Mouse (Mus musculus): ENCODE measurements around the gene Fbxw11.
"Not testable (repeated sequence)": the region's sequence is repeated elsewhere in the genome, so short reads cannot be mapped to it uniquely, and the experiment has no call there.

Fbxw11 gene

GRCm38 (mm10) chr11:32642249-32642876 is at the start of gene Fbxw11:
Gene Fbxw11, plus strand, starts transcription at chr11:32642724.
- DNase-seq (ENCODE audit: low spot score in 2 of 2) = peak; percentile 94 to 97

- DNase-seq (ENCODE audit: low spot score in 2 of 2) = no peak
Observed at GRCm38 (mm10) chr11:32593081-32593480, 49.4 kb upstream of the Fbxw11 start.

- no peak for DNase-seq (ENCODE audit: low spot score in 2 of 2)
Observed at GRCm38 (mm10) chr11:32594122-32594521, 48.4 kb upstream of the Fbxw11 start.

- DNase-seq (ENCODE audit: low spot score in 2 of 2) = no peak
Observed at GRCm38 (mm10) chr11:32600371-32600770, 42.2 kb upstream of the Fbxw11 start.

DNA sequence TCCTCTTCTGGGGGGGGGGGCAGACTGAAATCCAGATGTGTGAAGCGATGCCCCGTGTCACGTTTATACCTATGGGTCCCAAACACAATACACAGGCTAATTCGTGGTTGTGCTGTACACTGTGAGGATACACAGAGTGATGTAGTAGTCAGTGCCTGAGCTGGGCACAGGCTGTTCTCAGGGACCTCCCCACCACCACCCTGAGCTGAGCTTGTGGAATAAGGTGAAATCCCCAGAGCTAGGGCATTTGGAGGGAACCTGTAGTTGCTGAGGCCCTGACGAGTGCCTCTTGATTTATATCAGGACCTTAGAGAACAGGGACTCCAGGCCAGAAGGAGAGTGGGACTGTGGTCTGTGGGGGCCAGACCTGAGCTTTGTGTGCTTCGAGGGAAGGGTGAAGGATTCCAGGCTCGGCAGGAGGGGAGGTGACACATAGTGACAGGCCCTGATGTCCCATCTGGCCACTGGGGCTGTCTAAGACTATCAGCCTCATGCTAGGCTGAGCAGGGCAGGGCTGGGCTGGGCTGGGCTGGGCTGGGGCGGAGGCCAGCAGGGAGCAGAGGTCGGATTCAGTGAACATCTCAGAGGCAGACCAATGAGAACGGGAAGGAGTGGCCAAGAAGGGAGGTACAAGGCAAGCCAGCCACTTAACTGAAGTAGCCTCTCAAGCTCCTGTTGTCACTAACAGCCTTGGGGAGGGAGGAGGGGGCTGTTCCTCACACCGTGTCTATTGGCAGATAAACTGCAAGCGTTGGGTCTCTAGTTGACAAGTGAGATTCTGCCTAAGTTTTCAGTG is 40.8 kb upstream of the Fbxw11 start:
- no peak for DNase-seq (ENCODE audit: low spot score in 2 of 2)

DNA sequence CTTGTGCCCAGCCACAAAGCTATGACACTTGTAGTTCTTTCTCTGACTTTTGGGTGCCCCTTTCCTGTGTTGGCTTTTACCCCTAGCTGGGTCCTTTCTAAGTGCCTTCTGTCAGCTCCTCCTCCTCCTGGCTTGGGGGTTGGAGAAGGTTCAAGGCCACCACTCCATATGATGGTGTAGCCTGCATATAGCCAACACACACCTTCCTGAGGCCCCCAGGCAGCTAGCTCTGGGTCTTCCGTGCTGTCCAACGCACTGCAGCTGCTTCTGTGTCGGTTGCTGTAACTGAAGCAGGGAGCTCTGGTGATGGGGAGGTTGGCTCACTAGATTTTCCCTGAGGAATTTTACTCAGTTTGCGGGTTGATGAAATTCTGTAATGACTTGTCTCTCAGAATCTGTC is 37.9 kb upstream of the Fbxw11 start:
- no peak for DNase-seq (ENCODE audit: low spot score in 2 of 2)

DNA sequence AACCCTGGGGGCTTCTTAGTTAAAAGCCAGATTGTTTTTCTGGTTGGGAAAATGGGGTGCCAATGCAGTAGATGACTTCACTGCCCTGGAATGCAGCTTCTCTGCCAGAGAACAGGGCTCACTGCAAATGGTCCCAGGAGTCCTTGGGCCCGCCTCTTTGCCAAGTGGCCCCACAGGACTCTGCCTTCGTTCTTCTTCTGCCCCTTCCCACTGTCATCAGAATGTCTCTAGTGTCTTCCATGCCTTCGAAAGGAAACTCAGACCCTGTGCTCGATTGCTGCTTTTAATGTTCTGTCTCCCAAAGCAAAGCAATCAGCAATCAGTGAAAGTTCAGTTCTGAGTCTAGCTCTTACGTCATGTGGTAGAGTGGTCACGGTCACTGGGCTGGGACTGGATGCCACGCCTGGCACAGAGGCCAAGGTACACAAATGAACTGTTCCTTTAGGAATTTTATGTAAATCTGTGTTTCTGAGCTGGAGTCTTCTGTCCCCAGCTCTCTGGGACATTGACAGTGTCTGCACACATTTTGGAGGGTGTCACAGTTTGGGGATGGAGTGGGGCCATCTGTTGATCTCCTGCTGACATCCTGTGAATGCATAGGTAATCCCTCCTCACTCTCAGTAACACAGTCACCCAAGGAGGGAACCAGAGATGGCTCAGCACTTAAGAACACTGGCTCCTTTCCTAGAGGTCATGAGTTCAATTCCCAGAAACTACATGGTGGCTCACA is 37.2 kb upstream of the Fbxw11 start:
- no peak for DNase-seq (ENCODE audit: low spot score in 2 of 2)

- DNase-seq (ENCODE audit: low spot score in 2 of 2) = no peak
Observed at GRCm38 (mm10) chr11:32605907-32606306, 36.6 kb upstream of the Fbxw11 start.

GRCm38 (mm10) chr11:32607319-32607718 is 35.2 kb upstream of the Fbxw11 start:
- DNase-seq (ENCODE audit: low spot score in 2 of 2) = no peak

GRCm38 (mm10) chr11:32610616-32611015 is 31.9 kb upstream of the Fbxw11 start:
- DNase-seq (ENCODE audit: low spot score in 2 of 2) = no peak

DNA sequence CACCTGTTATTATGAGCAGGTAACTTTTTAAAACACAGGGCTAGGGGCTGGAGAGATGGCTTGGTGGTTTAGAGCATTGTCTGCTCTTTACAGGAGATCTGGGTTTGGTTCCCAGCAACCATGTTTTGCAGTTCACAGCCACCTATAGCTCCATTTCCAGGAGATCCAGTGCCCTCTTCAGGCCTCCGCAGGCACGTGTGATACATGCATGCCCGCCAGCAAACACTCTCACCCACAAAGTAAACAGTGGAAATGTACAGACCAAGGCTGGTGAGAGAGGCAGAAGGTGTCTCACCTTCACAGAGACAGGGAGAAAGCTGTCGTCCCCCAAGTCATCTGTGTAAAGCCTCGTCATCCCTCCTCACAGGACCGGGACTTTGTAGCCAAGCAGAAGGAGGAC is 30.2 kb upstream of the Fbxw11 start:
- no peak for DNase-seq (ENCODE audit: low spot score in 2 of 2)

DNA sequence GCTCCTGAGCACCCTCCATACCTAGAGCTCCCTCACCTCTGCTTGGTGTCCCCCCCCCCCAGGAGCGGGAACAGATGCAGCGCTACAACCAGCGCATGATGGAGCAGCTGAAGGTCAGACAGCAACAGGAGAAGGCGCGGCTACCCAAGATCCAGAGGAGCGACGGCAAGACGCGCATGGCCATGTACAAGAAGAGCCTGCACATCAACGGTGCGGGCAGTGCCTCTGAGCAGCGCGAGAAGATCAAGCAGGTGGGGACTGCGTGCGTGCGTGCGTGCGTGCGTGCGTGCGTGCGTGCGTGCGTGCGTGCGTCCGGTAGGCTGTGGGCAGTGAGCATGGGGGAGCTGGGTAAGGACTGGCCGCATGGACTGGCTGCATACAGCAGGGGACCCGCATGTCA is 28.1 kb upstream of the Fbxw11 start:
- DNase-seq (ENCODE audit: low spot score in 2 of 2) = no peak

GRCm38 (mm10) chr11:32615561-32615960 is 27.0 kb upstream of the Fbxw11 start:
- no peak for DNase-seq (ENCODE audit: low spot score in 2 of 2)

GRCm38 (mm10) chr11:32616091-32616490 is 26.4 kb upstream of the Fbxw11 start:
- no peak for DNase-seq (ENCODE audit: low spot score in 2 of 2)

GRCm38 (mm10) chr11:32618036-32618435 is 24.5 kb upstream of the Fbxw11 start:
- DNase-seq (ENCODE audit: low spot score in 2 of 2) = no peak

GRCm38 (mm10) chr11:32618641-32619040 is 23.9 kb upstream of the Fbxw11 start:
- DNase-seq (ENCODE audit: low spot score in 2 of 2) = not testable (repeated sequence)

- DNase-seq (ENCODE audit: low spot score in 2 of 2) = peak in 1 of 2 experiments; percentile 16
Observed at GRCm38 (mm10) chr11:32619257-32619816, 23.2 kb upstream of the Fbxw11 start.

GRCm38 (mm10) chr11:32619866-32620456 is 22.6 kb upstream of the Fbxw11 start:
- no peak for DNase-seq (ENCODE audit: low spot score in 2 of 2)

GRCm38 (mm10) chr11:32621831-32622478 is 20.6 kb upstream of the Fbxw11 start:
- DNase-seq (ENCODE audit: low spot score in 2 of 2) = no peak

DNA sequence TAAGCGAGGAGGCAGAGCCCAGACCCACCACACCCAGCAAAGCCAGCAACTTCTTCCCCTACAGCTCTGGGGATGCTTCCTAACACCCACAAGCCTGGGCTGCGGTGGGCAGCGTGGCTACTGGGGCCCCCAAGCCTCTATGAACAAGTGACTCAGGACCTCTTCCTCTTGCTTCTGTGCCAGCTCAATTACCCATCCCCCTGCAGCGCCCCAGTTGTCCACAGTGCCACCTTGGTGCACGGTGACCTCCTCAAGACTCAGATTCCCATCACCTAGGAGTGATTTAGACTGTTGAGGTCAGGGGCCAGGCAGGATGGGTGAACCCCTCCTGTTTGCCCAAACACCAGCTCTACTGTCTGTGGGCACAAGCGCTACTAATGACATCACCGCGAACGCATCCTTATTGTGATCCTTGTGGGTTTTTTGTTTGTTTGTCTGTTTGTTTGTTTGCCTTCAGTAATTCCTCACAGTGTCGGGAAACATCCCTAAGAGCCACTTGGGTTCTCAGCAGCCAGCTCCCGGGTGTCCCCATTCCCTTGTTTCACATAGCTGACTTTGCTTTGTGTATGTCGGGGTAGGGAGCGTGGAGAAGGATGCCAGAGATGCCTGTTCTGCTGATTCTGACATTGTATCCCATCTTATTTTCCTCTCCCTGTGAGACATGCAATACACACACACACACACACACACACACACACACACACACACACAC is 19.9 kb upstream of the Fbxw11 start:
- DNase-seq (ENCODE audit: low spot score in 2 of 2) = no peak

GRCm38 (mm10) chr11:32623236-32623635 is 19.3 kb upstream of the Fbxw11 start:
- DNase-seq (ENCODE audit: low spot score in 2 of 2) = no peak

Measured in frontal cortex, postnatal 36 days (tissue).